Mouse (Mus musculus) intestine, embryonic 14.5 days (tissue): ENCODE measurements at regions not wholly inside any gene's neighbourhood (a gene's known extent, or its start where the extent isn't known, plus 50 kb on each side); places are given as distances from the start of the nearest gene placed in this dataset.

Experiments used
- ATAC-seq: fragments of 200-750 bp; cut with Nextera tagmentation; replicated peaks from 2 replicates; pipeline ENCODE4 v1.8.0; 2017; ENCODE audit warnings: low read depth, moderate number of reproducible peaks, moderate TSS enrichment, moderate library complexity; ENCODE audit not compliant: low FRiP score, low TSS enrichment
- DNase-seq: peaks from one replicate; pipeline ENCODE4 v3.0.0-alpha.2; 2018; ENCODE audit warnings: low spot score
- H3K27ac ChIP-seq: fragments of 300-500 bp; sonication (generic); 2 replicates; pipeline ENCODE4 v1.5.1; 2014; ENCODE audit warnings: low read depth, mild to moderate bottlenecking, control low read depth
- H3K27me3 ChIP-seq: fragments of 300-500 bp; sonication (generic); replicated peaks from 2 replicates; pipeline ENCODE4 v1.6.1; 2014; ENCODE audit warnings: low read length, control low read depth; ENCODE audit not compliant: control insufficient read depth, insufficient read depth
- H3K36me3 ChIP-seq: fragments of 300-500 bp; sonication (generic); 2 replicates; pipeline ENCODE4 v1.6.1; 2014; ENCODE audit warnings: low read length, control low read depth; ENCODE audit not compliant: control insufficient read depth, insufficient read depth
- H3K4me1 ChIP-seq: fragments of 300-500 bp; sonication (generic); replicated peaks from 2 replicates; pipeline ENCODE4 v1.6.1; 2014; ENCODE audit warnings: low read length, control low read depth, mixed read lengths; ENCODE audit not compliant: control insufficient read depth, insufficient read depth
- H3K4me2 ChIP-seq: fragments of 300-500 bp; sonication (generic); 2 replicates; pipeline ENCODE4 v1.6.1; 2014; ENCODE audit warnings: low read length
- H3K4me3 ChIP-seq: fragments of 300-500 bp; sonication (generic); 2 replicates; pipeline ENCODE4 v1.5.1; 2014; ENCODE audit warnings: low read depth, low read length, control low read depth, mixed read lengths
- H3K9ac ChIP-seq: fragments of 300-500 bp; sonication (generic); 2 replicates; pipeline ENCODE4 v1.6.1; 2014; ENCODE audit warnings: mild to moderate bottlenecking, low read length
- H3K9me3 ChIP-seq: fragments of 300-500 bp; sonication (generic); 2 replicates; pipeline ENCODE4 v1.6.1; 2016; ENCODE audit warnings: low read length, control low read depth; ENCODE audit not compliant: control insufficient read depth
- WGBS: fragments of 180-500 bp; shearing (Covaris S2); extraction: QIAGEN DNeasy Blood & Tissue Kit; methylation state at CpG from one replicate; pipeline ENCODE4 v1.1.7; 2014; 5-methylcytosine and 5-hydroxymethylcytosine counted together

DNA sequence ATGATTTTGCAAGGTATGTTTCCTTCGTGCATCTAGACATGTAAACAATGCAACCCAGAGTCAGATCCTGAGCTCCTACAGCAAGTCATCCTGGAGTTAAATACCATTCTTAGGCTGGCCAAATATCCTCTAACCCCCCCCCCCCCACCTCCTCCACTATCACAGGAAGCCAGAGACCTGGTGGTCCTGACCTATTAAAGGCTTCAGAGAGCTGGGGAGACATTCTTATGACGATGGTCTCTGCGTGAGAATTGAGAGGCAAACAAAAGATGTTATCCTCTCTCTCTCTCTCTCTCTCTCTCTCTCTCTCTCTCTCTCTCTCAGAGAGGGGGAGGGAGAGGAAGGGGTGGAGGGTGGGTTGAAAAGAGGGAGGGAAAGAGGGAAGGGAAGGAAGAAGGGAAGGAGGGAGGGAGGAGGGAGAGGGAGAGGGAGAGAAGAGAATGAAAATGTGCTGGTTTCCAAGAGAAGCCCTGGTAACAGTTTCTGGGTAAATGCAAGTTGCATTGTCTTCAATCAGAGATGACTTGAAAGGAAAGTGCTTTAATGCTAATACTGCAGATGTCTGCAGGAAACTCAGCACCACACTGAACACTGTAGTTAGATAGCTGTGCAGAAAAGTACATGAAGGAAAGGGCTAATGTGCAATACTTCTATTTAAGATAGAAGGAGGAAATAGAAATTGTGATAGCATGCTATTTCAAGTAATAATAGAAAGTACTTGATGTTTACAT, 125.3 kb downstream of the Tmem38b start:
- 14% methylated on average over 3 of the region's 3 CpGs for WGBS
- Histone ChIP-seq H3K27ac (no peak overlapping the region), H3K4me1 (0 out of 2 replicates have a peak, but pooled peaks cover 3% of the 10 kb centered on the region), H3K36me3 (no peaks in the 10 kb centered on the region), H3K4me3 (no peak overlapping the region), H3K27me3 (no peaks in the 10 kb centered on the region), H3K4me2 (no peak overlapping the region), H3K9me3 (no peaks in the 10 kb centered on the region), H3K9ac (no peak overlapping the region)
- ATAC-seq = no peak
- no peak for DNase-seq

DNA sequence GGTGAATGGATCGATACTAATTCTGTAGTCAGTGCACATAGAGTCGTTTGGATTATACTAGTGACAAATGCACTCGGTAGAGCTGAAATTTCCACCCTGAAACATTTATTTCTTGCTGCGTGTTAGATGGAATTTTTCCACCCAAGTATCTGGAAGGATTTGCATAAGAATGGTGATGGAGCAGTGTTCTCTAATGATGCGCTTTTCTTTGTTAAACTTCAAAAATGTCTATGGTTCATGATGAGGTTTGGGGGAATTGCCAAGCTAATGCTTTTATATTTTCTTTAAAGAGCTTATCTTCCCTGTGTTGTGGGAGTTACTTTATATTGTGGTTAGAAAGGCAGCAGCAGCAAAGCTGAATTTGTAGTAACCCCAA, 125.9 kb downstream of the Tmem38b start:
- Histone ChIP-seq H3K4me1 (0 out of 2 replicates have a peak, but pooled peaks cover 3% of the 10 kb centered on the region), H3K4me3 (no peak overlapping the region), H3K27me3 (no peaks in the 10 kb centered on the region), H3K4me2 (no peak overlapping the region), H3K27ac (no peak overlapping the region), H3K36me3 (no peaks in the 10 kb centered on the region), H3K9me3 (no peaks in the 10 kb centered on the region), H3K9ac (no peak overlapping the region)
- DNase-seq (no peak), ATAC-seq (no peak)
- 75% methylated on average over 5 of the region's 5 CpGs for WGBS

- Histone ChIP-seq H3K9me3 (no peaks in the 10 kb centered on the region), H3K4me2 (no peak overlapping the region), H3K36me3 (no peaks in the 10 kb centered on the region), H3K9ac (no peak overlapping the region), H3K4me3 (no peak overlapping the region), H3K27ac (no peak overlapping the region), H3K4me1 (0 out of 2 replicates have a peak, but pooled peaks cover 3% of the 10 kb centered on the region), H3K27me3 (no peaks in the 10 kb centered on the region)
- 13% methylated on average over 3 of the region's 3 CpGs for WGBS
- DNase-seq (no peak), ATAC-seq (no peak)
Measured at GRCm38 (mm10) chr4:53952288-53952687, 126.4 kb downstream of the Tmem38b start.

DNA sequence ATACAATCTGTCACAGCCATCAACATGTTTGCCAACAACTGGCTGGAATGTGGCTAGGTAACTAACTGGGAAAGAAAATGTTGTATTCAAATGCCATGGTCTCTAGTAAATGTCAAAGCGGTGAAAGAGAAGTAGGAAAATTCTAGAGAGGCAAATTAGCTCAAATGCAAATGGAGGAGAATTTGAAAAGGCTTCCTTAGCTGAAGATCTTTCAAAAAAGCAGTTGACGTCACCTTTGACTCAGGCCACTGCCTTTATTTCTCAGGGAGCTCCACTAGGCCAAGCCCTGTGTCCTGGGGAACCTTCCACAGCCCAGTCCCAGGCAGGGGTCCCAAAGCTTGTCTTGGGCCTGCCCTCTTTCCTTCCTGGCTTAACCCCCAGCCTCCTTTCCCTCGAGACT, 136.6 kb downstream of the Tmem38b start:
- no peaks in the 10 kb centered on the region for H3K4me1 ChIP-seq
- no peak overlapping the region for H3K27ac ChIP-seq
- 76% methylated on average over 3 of the region's 3 CpGs for WGBS
- no peaks in the 10 kb centered on the region for H3K36me3 ChIP-seq
- H3K27me3 ChIP-seq = no peaks in the 10 kb centered on the region
- no peak overlapping the region for H3K9ac ChIP-seq
- DNase-seq = no peak
- H3K9me3 ChIP-seq = no peaks in the 10 kb centered on the region
- H3K4me3 ChIP-seq = no peak overlapping the region
- H3K4me2 ChIP-seq = no peak overlapping the region
- ATAC-seq = no peak

GRCm38 (mm10) chr4:53970461-53970860, 144.6 kb downstream of the Tmem38b start:
- ATAC-seq = no peak

GRCm38 (mm10) chr4:53970960-53971359, 145.1 kb downstream of the Tmem38b start:
- Histone ChIP-seq H3K9me3 (no peaks in the 10 kb centered on the region), H3K27me3 (no peaks in the 10 kb centered on the region), H3K4me3 (no peak overlapping the region), H3K36me3 (no peaks in the 10 kb centered on the region), H3K9ac (no peak overlapping the region), H3K4me1 (no peaks in the 10 kb centered on the region), H3K4me2 (no peak overlapping the region), H3K27ac (no peak overlapping the region)
- 94% methylated on average over 2 of the region's 2 CpGs for WGBS
- ATAC-seq (no peak), DNase-seq (no peak)

More at GRCm38 (mm10) chr4:53970461-53970860, 144.6 kb downstream of the Tmem38b start:
- no peak overlapping the region for H3K27ac ChIP-seq
- H3K36me3 ChIP-seq = no peaks in the 10 kb centered on the region
- no peak overlapping the region for H3K4me2 ChIP-seq
- H3K9me3 ChIP-seq = no peaks in the 10 kb centered on the region
- H3K27me3 ChIP-seq = no peaks in the 10 kb centered on the region
- H3K4me3 ChIP-seq = no peak overlapping the region
- no peak for DNase-seq
- no peak overlapping the region for H3K9ac ChIP-seq
- H3K4me1 ChIP-seq = no peaks in the 10 kb centered on the region

GRCm38 (mm10) chr4:53976036-53976638, 150.3 kb downstream of the Tmem38b start:
- peak; percentile 53 for DNase-seq
- H3K9me3 ChIP-seq = no peaks in the 10 kb centered on the region
- no peaks in the 10 kb centered on the region for H3K27me3 ChIP-seq
- no peak overlapping the region for H3K4me3 ChIP-seq
- H3K4me1 ChIP-seq = no peaks in the 10 kb centered on the region; the same call in 1 of the 2 replicates
- H3K9ac ChIP-seq = no peak overlapping the region
- no peak overlapping the region for H3K4me2 ChIP-seq
- ATAC-seq = no peak
- H3K27ac ChIP-seq = no peak overlapping the region; the same call in 1 of the 2 replicates
- WGBS = 40% methylated on average over 12 of the region's 12 CpGs
- H3K36me3 ChIP-seq = no peaks in the 10 kb centered on the region

GRCm38 (mm10) chr4:53986519-53987301, 160.9 kb downstream of the Tmem38b start:
- no peak overlapping the region for H3K4me2 ChIP-seq
- H3K9ac ChIP-seq = no peak overlapping the region
- WGBS = 82% methylated on average over 8 of the region's 8 CpGs
- H3K36me3 ChIP-seq = no peaks in the 10 kb centered on the region
- H3K4me1 ChIP-seq = no peaks in the 10 kb centered on the region
- H3K27ac ChIP-seq = no peak overlapping the region
- no peak for DNase-seq
- no peak for ATAC-seq
- no peak overlapping the region for H3K4me3 ChIP-seq
- H3K9me3 ChIP-seq = no peaks in the 10 kb centered on the region
- H3K27me3 ChIP-seq = no peaks in the 10 kb centered on the region
